In the genomic region with DNA sequence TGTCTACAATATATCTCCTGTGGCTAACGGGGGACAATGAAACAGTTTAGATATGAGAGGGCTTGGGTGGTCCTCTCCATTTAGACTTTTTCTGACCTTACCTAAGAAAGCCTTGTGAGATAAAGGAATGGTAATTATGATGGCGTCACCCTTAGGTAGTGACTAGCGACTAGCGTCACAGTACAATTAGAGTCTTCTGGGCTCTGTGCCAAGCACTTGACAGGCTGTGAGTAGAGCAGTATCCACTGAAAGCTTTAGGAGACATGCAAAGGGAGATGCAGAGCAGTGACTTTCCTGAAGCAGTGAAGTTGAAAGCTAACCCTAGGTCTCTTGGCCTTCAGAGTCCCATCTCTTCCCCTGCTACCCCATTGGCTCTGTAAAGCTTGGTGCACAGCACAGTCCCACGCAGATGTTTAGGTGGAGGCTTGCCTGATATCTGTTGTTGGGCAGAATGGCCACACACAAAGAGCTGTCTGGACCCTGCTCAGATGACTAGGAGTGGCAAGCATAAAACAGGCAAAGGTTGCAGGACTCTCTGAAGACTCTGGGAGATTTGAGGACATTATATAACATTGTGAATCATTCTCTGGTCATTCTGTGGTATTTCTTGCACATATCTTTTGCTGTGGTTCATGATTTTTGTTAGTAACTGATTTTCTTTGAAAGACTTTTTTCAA, we compare ENCODE assay signal across 9 mouse cellular contexts. TPM values are rescaled to one million over a fixed set of nuclear protein-coding genes. Genes with fewer than 3 reads are reported as not detected.
DNase-seq lines count a peak whose midpoint lies in the region; ATAC-seq lines count a peak whose summit lies in the region.
"Had no signal": no experiment of that assay in that cellular context is flagged by ENCODE, and none has a peak within 500 bp of the region (broad histone marks: within the 10 kb centered on the region; RNA-seq: fewer than 3 reads in every experiment).

No protein-coding gene starts in this region.

- H3K27me3 ChIP-seq in heart, embryonic 10.5 days (ENCODE audit: insufficient read depth, poor library complexity, severe bottlenecking), result no peaks in the 10 kb centered on the region
- H3K27me3 ChIP-seq in kidney, embryonic 16.5 days (ENCODE audit: insufficient read depth, low read length), result no peaks in the 10 kb centered on the region

- peak; percentile 70 for ATAC-seq in kidney, embryonic 16.5 days (ENCODE audit: low FRiP score, low TSS enrichment)
- ATAC-seq in cerebellum, adult (ENCODE audit: insufficient number of reproducible peaks, low FRiP score, low TSS enrichment), result no peak

- peaks cover 18% of the 10 kb centered on the region for H3K4me1 ChIP-seq in heart, embryonic 10.5 days
- peaks cover 18% of the 10 kb centered on the region for H3K4me1 ChIP-seq in kidney, embryonic 16.5 days (ENCODE audit: insufficient read depth, low read length)

- 20% methylated on average over 5 of the region's 5 CpGs for WGBS in heart, embryonic 10.5 days
- 36% methylated on average over 5 of the region's 5 CpGs for WGBS in kidney, embryonic 16.5 days

- H3K36me3 ChIP-seq in heart, embryonic 10.5 days, result no peaks in the 10 kb centered on the region
- H3K36me3 ChIP-seq in kidney, embryonic 16.5 days (ENCODE audit: insufficient read depth, low read length), result no peaks in the 10 kb centered on the region

- intact Hi-C loops in left cerebral cortex, postnatal 36 days (cut with DNase I), result no loop called here

- H3K4me2 ChIP-seq in kidney, embryonic 16.5 days (replicated peaks; ENCODE audit: low read depth, low read length), result no peak overlapping the region

- no peak overlapping the region for H3K4me3 ChIP-seq in heart, embryonic 10.5 days
- no peak overlapping the region for H3K4me3 ChIP-seq in kidney, embryonic 16.5 days (ENCODE audit: low read length)

- no peaks in the 10 kb centered on the region for H3K9me3 ChIP-seq in heart, embryonic 10.5 days
- H3K9me3 ChIP-seq in kidney, embryonic 16.5 days (ENCODE audit: low read length), result no peaks in the 10 kb centered on the region

- DNase-seq in retina, postnatal 1 day, result peak; percentile 48
- no peak for DNase-seq in retina, embryonic 14.5 days (ENCODE audit: low spot score)
- DNase-seq in heart, embryonic 10.5 days (ENCODE audit: low spot score), result peak; percentile 76
- peak; percentile 28 for DNase-seq in right cerebral cortex, postnatal 4 days
- DNase-seq in left cerebral cortex, postnatal 36 days (ENCODE audit: low spot score in 2 of 2), result no peak
- DNase-seq: thymus, adult 18-20 months had no signal

- H3K9ac ChIP-seq in kidney, embryonic 16.5 days (replicated peaks; ENCODE audit: low read length), result no peak overlapping the region

- H3K27ac ChIP-seq in heart, embryonic 10.5 days, result peak overlapping the region; percentile 73
- H3K27ac ChIP-seq in kidney, embryonic 16.5 days (ENCODE audit: low read length), result 0 out of 2 replicates have a peak overlapping the region, but pooled peaks have one; percentile 11
- H3K27ac ChIP-seq: macrophage had no signal

RNA-seq across cellular contexts. Expression of a gene that starts 48.1 kb away (rescaled TPM):
- 40.6 and 46.6 TPM in 2 replicates for polyA plus RNA-seq in heart, embryonic 10.5 days (2016; fragmentation: Nextera tagmentation; extraction: Ambion mirVana)
- polyA plus RNA-seq in kidney, embryonic 16.5 days (2015; fragmentation: Nextera tagmentation; extraction: Ambion mirVana), result 28.6 and 32.4 TPM in 2 replicates
- 1 to 10 TPM; 2.8 to 3.2 TPM for total RNA-seq in left cerebral cortex, postnatal 36 days (2021)
- polyA plus RNA-seq: macrophage had no signal

Comparison
In these comparisons a context has a peak if more than half of its experiments do, and no peak if none do; other contexts are left out.
1. DNase-seq: peak in retina, postnatal 1 day (single experiment), heart, embryonic 10.5 days (single experiment) and right cerebral cortex, postnatal 4 days (single experiment); none in retina, embryonic 14.5 days (single experiment) and left cerebral cortex, postnatal 36 days (0 of 2).